Mouse (Mus musculus) T-helper 2 cell (primary cell): ENCODE measurements around the gene Cul7.

Source experiments
- in situ Hi-C: fragments of 300-600 bp; cut with MboI, MseI; formaldehyde crosslinking; loops from one replicate; pipeline ENCODE4 v1.15.1; 2025; ENCODE audit warnings: high pct_unique_total_duplicates

Gene Cul7

DNA sequence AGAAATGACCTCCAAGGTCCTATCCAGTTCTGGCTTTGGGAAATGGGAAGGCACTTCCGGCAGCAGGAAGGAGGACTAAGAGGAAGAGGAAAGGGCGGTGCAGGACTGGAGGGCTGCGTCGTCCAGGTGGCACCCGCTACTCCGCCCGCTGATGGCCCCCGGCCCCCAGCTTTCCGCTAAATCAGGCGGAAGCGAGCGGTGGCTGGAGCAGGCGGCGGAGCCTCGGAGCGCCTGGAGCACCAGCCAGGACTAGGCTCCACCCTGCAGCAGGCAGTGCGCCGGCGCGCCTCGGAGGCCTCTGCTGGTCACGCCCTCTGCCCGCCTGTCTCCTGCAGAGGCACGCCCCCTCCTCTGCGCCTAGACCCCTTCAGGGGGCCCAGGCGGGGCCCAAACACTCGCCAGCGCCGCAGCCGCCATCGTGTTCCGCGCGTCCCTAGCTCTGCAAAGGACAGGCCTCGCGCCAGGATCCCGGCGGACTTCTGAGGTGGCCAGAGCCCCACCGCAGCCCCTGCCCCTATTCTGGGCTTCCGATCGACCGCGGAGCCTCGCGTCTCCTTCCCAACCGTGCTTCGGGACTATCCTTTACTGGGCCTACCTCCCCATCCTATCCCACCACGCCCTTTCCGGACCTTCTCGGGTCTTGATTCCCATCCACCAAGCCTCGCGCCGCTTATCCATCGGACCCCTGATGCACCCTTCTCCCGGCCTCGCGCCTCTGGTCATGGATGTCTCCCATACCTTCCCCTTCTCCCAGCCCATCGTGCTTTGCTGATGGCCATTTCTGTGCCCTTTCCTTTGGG, at the start of gene Cul7:
Gene Cul7, plus strand, starts transcription at position 106 of the 800 bp plus-strand sequence.
- in situ Hi-C loops, result no loop called here

DNA sequence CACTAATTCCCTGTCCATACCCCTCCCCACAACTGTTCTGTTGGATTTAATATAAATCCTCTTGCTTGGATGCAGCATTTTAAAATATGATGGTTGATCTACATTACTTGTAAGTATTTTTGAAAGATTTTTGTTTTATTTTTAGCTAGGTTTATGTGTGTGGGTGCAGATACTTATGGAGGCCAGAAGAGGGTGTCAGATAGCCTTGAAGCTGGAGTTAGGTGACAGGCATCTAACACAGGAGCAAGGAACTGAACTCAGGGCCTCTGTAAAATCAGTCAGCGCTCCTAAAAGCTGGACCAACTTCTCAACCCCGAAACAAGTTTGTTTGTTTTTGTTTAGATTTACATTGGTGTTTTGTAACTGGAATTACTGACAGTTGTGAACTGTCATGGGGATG, 49.6 kb upstream of the Cul7 start:
- in situ Hi-C loops, result no loop called here

DNA sequence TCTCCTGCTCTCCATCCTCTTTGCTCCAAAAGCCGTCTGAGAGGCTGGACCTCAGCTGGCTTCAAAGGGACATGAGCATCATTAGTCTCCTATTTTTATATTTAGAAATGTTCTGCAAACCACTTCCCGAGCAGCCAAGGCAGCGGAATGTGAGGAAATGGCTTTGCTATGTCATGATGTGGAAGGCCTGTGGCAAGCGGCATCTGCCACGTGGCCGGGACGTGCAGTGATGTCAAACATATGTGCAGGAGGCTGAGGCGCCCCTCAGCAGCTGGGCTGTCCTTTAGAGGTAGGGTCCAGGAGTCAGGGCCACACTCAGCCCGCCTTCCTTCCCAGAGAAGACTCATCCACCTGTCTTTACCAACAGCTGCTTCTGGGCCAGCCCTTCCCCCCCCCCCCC, 47.9 kb upstream of the Cul7 start:
- in situ Hi-C loops, result no loop called here

- in situ Hi-C loops, result no loop called here
These were observed 46.9 kb upstream of the Cul7 start for GRCm38 (mm10) chr17:46603229-46603628.

GRCm38 (mm10) chr17:46605126-46605525, 45.0 kb upstream of the Cul7 start:
- in situ Hi-C loops, result loop anchor here (5.0 kb wide), 1 partner anchor 73 kb away; no protein-coding TSS in a partner anchor

DNA sequence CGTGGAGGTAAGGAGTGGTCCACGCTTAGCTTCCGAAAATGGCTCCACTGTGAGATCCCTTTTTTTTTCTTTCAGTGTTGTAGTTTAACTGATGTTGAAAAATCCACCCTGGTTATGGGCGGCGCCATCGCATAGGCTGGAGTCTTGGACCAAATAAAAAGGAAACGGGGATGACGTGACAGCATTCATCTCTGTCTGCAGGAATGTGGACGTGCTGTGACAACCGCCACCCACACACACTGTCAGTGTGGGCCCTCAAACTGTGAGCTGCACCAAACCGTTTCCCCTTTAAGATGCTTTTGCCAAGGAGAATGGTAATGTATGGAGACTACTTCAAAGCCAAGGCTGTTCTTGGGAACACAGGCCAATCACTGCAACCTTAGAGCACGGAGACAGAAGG, 44.1 kb upstream of the Cul7 start:
- in situ Hi-C loops, result loop anchor here (5.0 kb wide), 1 partner anchor 74 kb away; no protein-coding TSS in a partner anchor

GRCm38 (mm10) chr17:46609721-46610514, 40.2 kb upstream of the Cul7 start:
- in situ Hi-C loops, result loop anchor here (5.0 to 10.0 kb wide), 2 partner anchors 78 to 1405 kb away; no protein-coding TSS in a partner anchor

GRCm38 (mm10) chr17:46611316-46611715, 38.8 kb upstream of the Cul7 start:
- in situ Hi-C loops, result loop anchor here (10.0 kb wide), 1 partner anchor 1403 kb away; no protein-coding TSS in a partner anchor

DNA sequence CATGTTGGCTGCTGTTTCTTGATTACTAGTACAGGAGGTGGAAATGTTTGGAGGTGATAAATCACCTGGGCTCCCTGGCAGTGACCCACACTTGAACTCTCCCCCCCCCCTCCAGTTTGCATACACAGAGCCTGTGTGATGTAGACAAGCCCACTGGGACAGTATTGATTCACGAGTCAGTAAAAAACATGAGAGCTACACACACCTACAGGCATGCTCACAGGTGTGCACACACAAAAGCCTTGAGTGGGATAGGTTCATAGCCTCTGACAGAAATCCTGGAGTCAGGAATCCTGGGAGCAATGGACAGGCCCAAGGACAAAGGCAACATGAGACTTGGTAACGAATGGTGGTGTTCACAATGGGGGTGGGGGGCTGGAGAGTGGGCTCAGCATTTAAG, 37.9 kb upstream of the Cul7 start:
- in situ Hi-C loops, result loop anchor here (10.0 kb wide), 1 partner anchor 1403 kb away; no protein-coding TSS in a partner anchor

DNA sequence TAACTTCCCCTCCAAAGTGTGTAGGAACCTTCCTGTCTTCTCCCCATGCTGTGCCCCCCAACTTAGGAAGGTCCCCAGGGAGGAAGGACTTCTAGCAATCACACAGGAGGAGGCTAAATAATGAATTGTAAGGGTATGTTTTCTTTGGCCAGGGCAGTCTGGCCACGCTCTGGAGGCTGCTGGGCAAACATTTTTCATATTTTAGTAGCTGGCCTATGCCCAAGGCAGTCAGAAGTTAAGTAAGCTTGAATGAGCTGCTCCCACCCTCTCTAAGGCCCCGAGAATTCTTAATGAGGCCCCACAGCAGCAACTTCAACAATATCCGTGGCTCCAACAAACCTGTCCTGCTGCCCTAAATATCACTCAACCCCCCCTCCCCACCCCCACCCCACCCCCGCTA, 37.3 kb upstream of the Cul7 start:
- in situ Hi-C loops, result loop anchor here (10.0 kb wide), 1 partner anchor 1402 kb away; no protein-coding TSS in a partner anchor

GRCm38 (mm10) chr17:46613229-46613628, 36.9 kb upstream of the Cul7 start:
- in situ Hi-C loops, result loop anchor here (10.0 kb wide), 1 partner anchor 1402 kb away; no protein-coding TSS in a partner anchor

DNA sequence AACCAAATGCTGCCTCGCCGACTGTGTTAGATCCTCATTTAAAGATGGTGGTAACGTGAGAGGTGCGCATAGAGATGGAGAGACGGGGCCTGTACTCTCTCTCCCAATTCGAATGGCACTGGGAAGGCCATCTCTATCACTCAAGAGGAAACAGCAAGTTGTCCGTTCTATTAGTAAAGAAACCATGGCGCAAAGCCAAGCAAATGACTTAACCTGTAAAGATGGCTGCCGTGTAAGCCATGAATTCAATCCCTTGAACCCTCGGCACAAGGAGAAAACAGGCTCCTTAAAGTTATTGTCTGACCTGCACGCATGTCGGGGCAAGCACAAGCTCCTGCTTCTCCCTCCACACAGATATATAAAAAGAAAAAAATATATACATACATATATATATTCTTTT, 32.3 kb upstream of the Cul7 start:
- in situ Hi-C loops, result loop anchor here (10.0 kb wide), 1 partner anchor 1397 kb away; no protein-coding TSS in a partner anchor

GRCm38 (mm10) chr17:46618394-46618768, 31.8 kb upstream of the Cul7 start:
- in situ Hi-C loops, result loop anchor here (10.0 kb wide), 1 partner anchor 1396 kb away; no protein-coding TSS in a partner anchor

GRCm38 (mm10) chr17:46618769-46619682, 31.1 kb upstream of the Cul7 start:
- in situ Hi-C loops, result loop anchor here (10.0 kb wide), 1 partner anchor 1396 kb away; no protein-coding TSS in a partner anchor

DNA sequence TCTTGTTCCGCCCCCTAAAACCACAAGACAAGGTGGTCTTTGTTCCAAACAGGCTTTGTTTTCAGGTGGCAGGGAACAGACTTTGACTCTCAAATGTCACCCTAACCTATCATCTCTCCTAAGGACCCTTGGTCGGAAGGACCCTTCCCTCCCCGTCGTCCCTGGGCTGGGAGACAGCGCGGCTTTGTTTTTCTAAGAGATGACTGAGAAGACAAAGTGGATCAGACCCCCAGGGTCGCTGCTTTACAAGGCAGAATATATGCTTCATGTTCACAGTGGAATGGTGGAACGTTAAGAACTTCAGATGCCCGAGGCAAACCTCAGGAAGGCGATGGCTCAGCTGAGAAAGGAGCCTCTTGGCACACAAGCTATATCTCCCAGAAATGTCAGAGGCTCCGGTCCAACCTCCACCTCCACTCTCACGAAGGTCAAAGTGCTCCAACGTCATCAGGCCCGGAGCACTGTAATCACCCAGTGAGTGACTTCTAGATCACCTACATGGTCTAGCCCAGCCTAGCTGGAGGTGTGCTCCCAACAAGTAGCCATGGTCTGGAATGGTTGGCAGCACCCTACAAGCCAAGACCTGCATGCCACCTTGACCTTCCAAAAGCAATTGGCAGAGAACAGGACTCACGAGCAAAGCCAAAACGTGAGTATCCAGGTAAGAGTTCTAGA, 30.3 kb upstream of the Cul7 start:
- in situ Hi-C loops, result loop anchor here (10.0 kb wide), 1 partner anchor 1395 kb away; no protein-coding TSS in a partner anchor

- in situ Hi-C loops, result no loop called here
These were observed 28.8 kb upstream of the Cul7 start for GRCm38 (mm10) chr17:46621324-46621723.

- in situ Hi-C loops, result no loop called here
These were observed 27.9 kb upstream of the Cul7 start for GRCm38 (mm10) chr17:46622269-46622668.

DNA sequence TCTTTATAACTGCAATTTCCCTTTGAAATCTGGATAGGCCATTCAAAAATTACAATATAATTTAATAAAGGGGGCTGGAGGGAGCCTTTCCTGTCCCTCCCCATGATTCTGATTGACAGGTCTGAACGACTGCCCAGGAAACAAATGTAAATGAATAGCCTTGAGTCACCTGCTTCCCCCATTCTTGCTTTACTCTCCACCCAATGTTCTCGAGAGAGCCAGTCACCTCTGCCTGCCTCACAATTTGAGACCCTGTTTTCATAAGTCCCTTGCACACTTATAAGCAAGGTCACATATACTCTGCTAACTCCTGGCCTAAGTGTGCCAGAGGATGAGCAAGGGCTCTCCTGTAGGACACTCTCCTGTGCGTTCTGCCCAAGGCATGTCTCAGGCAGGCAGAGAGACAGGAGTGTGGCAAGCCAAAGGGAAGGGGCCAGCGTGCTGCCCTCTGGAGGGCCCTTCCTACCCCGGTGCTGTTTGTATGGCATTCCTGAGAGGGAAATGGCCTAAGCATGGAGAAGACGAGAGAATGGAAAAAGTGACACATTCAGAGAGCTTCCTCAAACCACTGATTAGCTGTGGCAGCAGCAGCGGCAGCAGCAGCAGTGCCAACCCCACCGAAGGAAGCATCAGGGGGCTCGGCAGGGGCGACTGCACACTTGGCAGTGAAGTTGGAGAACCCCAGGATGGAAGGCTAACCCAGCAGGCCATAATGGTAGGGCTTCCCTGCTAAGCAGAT, 26.1 kb upstream of the Cul7 start:
- in situ Hi-C loops, result no loop called here

GRCm38 (mm10) chr17:46624598-46624997, 25.5 kb upstream of the Cul7 start:
- in situ Hi-C loops, result no loop called here

DNA sequence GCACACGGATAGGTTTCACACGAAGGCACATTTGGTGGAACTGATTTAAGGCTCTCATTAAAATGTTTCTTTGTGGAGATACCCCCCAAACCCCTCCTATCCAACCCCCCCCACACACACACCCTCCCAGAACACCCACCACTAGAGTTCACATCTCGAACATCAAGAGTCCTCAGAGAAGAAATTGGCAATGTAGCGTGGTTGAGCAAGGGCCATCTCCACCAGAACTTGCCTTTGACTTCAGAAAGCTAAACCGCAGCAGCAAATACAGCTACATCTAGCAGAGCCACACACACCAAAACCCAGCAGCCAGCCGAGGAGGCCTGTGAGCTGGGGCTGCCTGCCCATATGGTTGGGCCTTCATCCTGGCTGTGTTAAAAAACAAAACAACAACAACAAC, 22.7 kb upstream of the Cul7 start:
- in situ Hi-C loops, result loop anchor here (5.0 kb wide), 1 partner anchor 85 kb away; no protein-coding TSS in a partner anchor
